8 mouse cellular contexts compared by ENCODE assay signal in the genomic region with DNA sequence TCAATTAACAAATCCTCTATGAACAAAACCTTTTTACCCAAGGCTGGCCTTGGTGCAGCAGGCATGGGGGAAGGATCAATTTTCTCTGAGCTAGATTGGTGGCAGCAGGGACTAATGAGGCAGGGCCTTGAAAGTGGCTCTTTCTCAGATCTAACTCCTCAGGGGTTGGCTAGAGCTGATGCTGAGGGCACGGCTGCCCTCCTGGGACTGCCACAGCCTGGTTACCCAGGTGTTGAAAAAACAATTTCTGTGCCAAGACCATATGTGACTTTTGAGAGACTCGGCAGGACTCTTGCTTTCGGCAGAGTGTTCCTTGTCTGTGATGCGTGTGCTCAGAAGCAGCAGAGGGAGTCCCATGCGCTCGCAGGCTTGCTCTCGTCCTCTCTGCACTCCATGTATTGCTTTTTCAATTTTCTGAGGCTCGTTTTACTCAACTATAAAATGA.
A peak's percentile ranks its signal among the peaks of the same experiment; 100 is the strongest.
DNase-seq lines count a peak whose midpoint lies in the region; ATAC-seq and TF ChIP-seq lines count a peak whose summit lies in the region.

No protein-coding gene starts in this region.

- 68% methylated on average over 8 of the region's 8 CpGs for WGBS in intestine, postnatal 0 days
- WGBS in intestine, embryonic 16.5 days, result 47% methylated on average over 8 of the region's 8 CpGs
- 23% methylated on average over 8 of the region's 8 CpGs for WGBS in cerebellum, adult 2 months
- WGBS in midbrain, embryonic 15.5 days, result 30% methylated on average over 8 of the region's 8 CpGs

- TF ChIP-seq POLR2A in cerebellum, adult 2 months (IDR thresholded peaks at IDR 0.05; ENCODE audit: borderline replicate concordance, insufficient read depth, low read length), result no peak

- no peak overlapping the region for H3K4me3 ChIP-seq in intestine, postnatal 0 days (ENCODE audit: low read depth, low read length)
- no peak overlapping the region for H3K4me3 ChIP-seq in intestine, embryonic 16.5 days (ENCODE audit: low read length)
- no peak overlapping the region for H3K4me3 ChIP-seq in cerebellum, adult 2 months (replicated peaks; ENCODE audit: insufficient read depth, low read depth, low read length)
- H3K4me3 ChIP-seq in midbrain, embryonic 15.5 days, result no peak overlapping the region

- H3K36me3 ChIP-seq in intestine, postnatal 0 days (ENCODE audit: control insufficient read depth, insufficient read depth), result no peaks in the 10 kb centered on the region
- H3K36me3 ChIP-seq in intestine, embryonic 16.5 days (ENCODE audit: control insufficient read depth, insufficient read depth, low read length), result no peaks in the 10 kb centered on the region
- no peaks in the 10 kb centered on the region for H3K36me3 ChIP-seq in midbrain, embryonic 15.5 days (replicated peaks)

- 0 out of 2 replicates have a peak, but pooled peaks have one; percentile 5 for TF ChIP-seq CTCF in intestine, postnatal 0 days (IDR thresholded peaks at IDR 0.05; ENCODE audit: low read depth)
- TF ChIP-seq CTCF in cerebellum, adult 2 months (IDR thresholded peaks at IDR 0.05; ENCODE audit: borderline replicate concordance, insufficient read depth, low read depth, low read length), result no peak

- DNase-seq in cerebellum, adult 2 months, result peak; percentile 15 to 17
- peak; percentile 3 to 23 for DNase-seq in frontal cortex, postnatal 36 days (ENCODE audit: low spot score in 2 of 2)
- no peak for DNase-seq in thymus, postnatal 0 days (ENCODE audit: low spot score)
- no peak for DNase-seq in gastrocnemius, adult 8-10 months (ENCODE audit: low spot score in 2 of 2)
- DNase-seq in spleen, adult 18-20 months, result no peak

- no peaks in the 10 kb centered on the region for H3K27me3 ChIP-seq in intestine, postnatal 0 days (replicated peaks; ENCODE audit: control insufficient read depth, insufficient read depth, low read length)
- no peaks in the 10 kb centered on the region for H3K27me3 ChIP-seq in intestine, embryonic 16.5 days (replicated peaks; ENCODE audit: control insufficient read depth, insufficient read depth, low read length)
- no peaks in the 10 kb centered on the region for H3K27me3 ChIP-seq in cerebellum, adult 2 months (ENCODE audit: control insufficient read depth, insufficient read depth, low read length)
- H3K27me3 ChIP-seq in midbrain, embryonic 15.5 days (replicated peaks), result no peaks in the 10 kb centered on the region

- no peak for ATAC-seq in intestine, postnatal 0 days
- ATAC-seq in intestine, embryonic 16.5 days, result no peak
- peak; percentile 69 for ATAC-seq in midbrain, embryonic 15.5 days (replicated peaks)

- no peak overlapping the region for H3K9ac ChIP-seq in intestine, postnatal 0 days (ENCODE audit: low read depth, low read length)
- H3K9ac ChIP-seq in intestine, embryonic 16.5 days (ENCODE audit: low read depth, low read length), result no peak overlapping the region
- no peak overlapping the region for H3K9ac ChIP-seq in midbrain, embryonic 15.5 days

- H3K4me2 ChIP-seq in intestine, postnatal 0 days (replicated peaks; ENCODE audit: low read depth), result peak overlapping the region; percentile 24; the same call in 1 of the 2 replicates
- no peak overlapping the region for H3K4me2 ChIP-seq in intestine, embryonic 16.5 days (ENCODE audit: low read depth, low read length)
- H3K4me2 ChIP-seq in midbrain, embryonic 15.5 days, result peak overlapping the region; percentile 5; the same call in 1 of the 2 replicates

- no peak overlapping the region for H3K27ac ChIP-seq in intestine, postnatal 0 days (ENCODE audit: low read depth, low read length)
- H3K27ac ChIP-seq in intestine, embryonic 16.5 days (ENCODE audit: low read length), result no peak overlapping the region
- H3K27ac ChIP-seq in cerebellum, adult 2 months (ENCODE audit: insufficient read depth, low read length), result no peak overlapping the region
- peak overlapping the region; percentile 50 for H3K27ac ChIP-seq in midbrain, embryonic 15.5 days

- no peaks in the 10 kb centered on the region for H3K4me1 ChIP-seq in intestine, postnatal 0 days (replicated peaks; ENCODE audit: control insufficient read depth, insufficient read depth, low read length)
- H3K4me1 ChIP-seq in intestine, embryonic 16.5 days (ENCODE audit: control insufficient read depth, insufficient read depth, low read length), result no peaks in the 10 kb centered on the region
- H3K4me1 ChIP-seq in cerebellum, adult 2 months (ENCODE audit: control insufficient read depth, insufficient read depth, low read length), result peaks cover 3% of the 10 kb centered on the region
- H3K4me1 ChIP-seq in midbrain, embryonic 15.5 days, result peaks cover 14% of the 10 kb centered on the region

- no peaks in the 10 kb centered on the region for H3K9me3 ChIP-seq in intestine, postnatal 0 days (ENCODE audit: control insufficient read depth)
- no peaks in the 10 kb centered on the region for H3K9me3 ChIP-seq in intestine, embryonic 16.5 days (ENCODE audit: control insufficient read depth, low read length)
- H3K9me3 ChIP-seq in midbrain, embryonic 15.5 days, result no peaks in the 10 kb centered on the region

Comparison
In these comparisons a context has a peak if more than half of its experiments do, and no peak if none do; other contexts are left out.
1. DNase-seq: peak in cerebellum, adult 2 months (2 of 2) and frontal cortex, postnatal 36 days (2 of 2); none in thymus, postnatal 0 days (single experiment), gastrocnemius, adult 8-10 months (0 of 2) and spleen, adult 18-20 months (0 of 2).